Mouse (Mus musculus) activated CD4-positive, CD25-positive, alpha-beta regulatory T cell, adult 9 weeks (primary cell): Measurements from ENCODE around the gene Cers3. TPM values are rescaled to one million over a fixed set of nuclear protein-coding genes. Genes with fewer than 3 reads are reported as not detected.

Experiments
- polyA plus RNA-seq: library from polyadenylated mRNA; unstranded; fragments of 100-300 nt; shearing (Covaris generic); gene quantifications from one replicate; pipeline ENCODE4 v1.2.1, GENCODE M21; 2017

Cers3 gene
- not detected for polyA plus RNA-seq

GRCm38 (mm10) chr7:66743377-66743781 lies at the start of gene Cers3:
Cers3 (plus strand) TSS chr7:66743504.

GRCm38 (mm10) chr7:66839463-66840007 lies 96.2 kb downstream of the Cers3 start, which contains the start of gene Adamts17:
Adamts17 (plus strand) TSS chr7:66839735.

Other genes starting within 250 kb of the Cers3 start
- 6.8 TPM for gene Asb7, start 53.9 kb upstream of the Cers3 start, polyA plus RNA-seq
- gene Lins1, start 53.6 kb upstream of the Cers3 start, polyA plus RNA-seq: 17.5 TPM
- 0.76 TPM for gene Adamts17, start 96.2 kb downstream of the Cers3 start, polyA plus RNA-seq